Mouse (Mus musculus): ENCODE results near the gene Lbp. TPM values are rescaled to one million over a fixed set of nuclear protein-coding genes. Genes with fewer than 3 reads are reported as not detected.

Gene Lbp
- total and polyA plus RNA-seq, 2 experiments from 2014 or later: 12.8 to 14.0 TPM

DNA sequence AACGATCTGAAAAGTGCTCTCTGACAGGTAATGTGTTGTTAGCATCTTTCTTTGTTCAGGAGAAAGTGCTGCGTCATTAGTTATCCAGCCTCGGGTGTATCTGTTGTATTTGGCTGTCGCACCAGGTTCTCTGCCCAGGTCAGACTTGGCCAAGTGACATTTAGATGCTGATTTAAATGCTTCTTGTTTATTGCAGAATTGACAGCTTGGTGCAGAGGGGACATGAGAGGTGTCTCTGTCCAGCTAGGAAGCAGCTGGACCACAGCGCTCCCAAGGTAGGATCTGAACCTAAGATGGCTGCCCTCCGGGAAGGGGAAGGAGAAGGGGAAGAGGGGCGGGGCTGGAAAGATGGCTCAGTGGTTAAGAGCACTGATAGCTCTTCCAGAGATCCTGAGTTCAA is 70.5 kb downstream of the Lbp start:
- Histone ChIP-seq H3K36me3 (replicated peaks; ENCODE audit: control insufficient read depth, insufficient read depth, low read length) (no peaks in the 10 kb centered on the region), H3K27ac (ENCODE audit: low read depth) (no peak overlapping the region), H3K27me3 (ENCODE audit: control insufficient read depth, insufficient read depth, low read length) (peaks cover 41% of the 10 kb centered on the region), H3K4me3 (ENCODE audit: low read depth, low read length) (no peak overlapping the region), H3K4me1 (ENCODE audit: control insufficient read depth, insufficient read depth) (no peaks in the 10 kb centered on the region), H3K4me2 (ENCODE audit: low read depth, low read length) (no peak overlapping the region), H3K9ac (replicated peaks; ENCODE audit: low read depth, low read length) (no peak overlapping the region), H3K9me3 (replicated peaks; ENCODE audit: control insufficient read depth, low read length) (no peaks in the 10 kb centered on the region)
- ATAC-seq (ENCODE audit: insufficient read depth, low read depth) (no peak), DNase-seq (ENCODE audit: low spot score) (no peak)
- 58% methylated on average over 7 of the region's 7 CpGs for WGBS
- no peak for TF ChIP-seq EP300 (IDR thresholded peaks at IDR 0.05; ENCODE audit: low read depth)
- no peak for TF ChIP-seq CTCF (IDR thresholded peaks at IDR 0.05; ENCODE audit: low read depth)

DNA sequence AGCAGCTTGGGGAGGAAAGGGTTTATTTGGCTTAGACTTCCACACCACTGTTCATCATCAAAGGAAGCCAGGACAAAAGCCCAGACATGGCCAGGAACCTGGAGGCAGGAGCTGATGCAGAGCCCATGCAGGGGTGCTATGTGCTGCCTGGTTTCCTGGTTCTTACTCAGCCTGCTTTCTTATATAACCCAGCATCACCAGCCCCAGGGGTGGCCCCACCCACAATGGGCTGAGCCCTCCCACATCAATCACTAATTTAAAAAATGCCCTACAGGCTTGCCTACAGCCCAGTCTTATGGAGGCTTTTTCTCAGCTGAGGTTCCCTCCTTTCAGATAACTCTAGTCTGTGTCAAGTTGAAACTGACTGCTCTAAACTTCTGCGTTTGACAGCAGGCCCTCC is 71.5 kb downstream of the Lbp start:
- no peaks in the 10 kb centered on the region for H3K4me1 ChIP-seq (ENCODE audit: control insufficient read depth, insufficient read depth)
- 73% methylated on average over 1 of the region's 1 CpGs for WGBS
- H3K4me3 ChIP-seq (ENCODE audit: low read depth, low read length): no peak overlapping the region
- peaks cover 41% of the 10 kb centered on the region for H3K27me3 ChIP-seq (ENCODE audit: control insufficient read depth, insufficient read depth, low read length)
- H3K27ac ChIP-seq (ENCODE audit: low read depth): no peak overlapping the region
- H3K4me2 ChIP-seq (ENCODE audit: low read depth, low read length): no peak overlapping the region
- H3K9ac ChIP-seq (replicated peaks; ENCODE audit: low read depth, low read length): no peak overlapping the region
- DNase-seq (ENCODE audit: low spot score) (no peak), ATAC-seq (ENCODE audit: insufficient read depth, low read depth) (no peak)
- TF ChIP-seq EP300 (IDR thresholded peaks at IDR 0.05; ENCODE audit: low read depth) (no peak), CTCF (IDR thresholded peaks at IDR 0.05; ENCODE audit: low read depth) (no peak)
- H3K9me3 ChIP-seq (replicated peaks; ENCODE audit: control insufficient read depth, low read length): no peaks in the 10 kb centered on the region
- no peaks in the 10 kb centered on the region for H3K36me3 ChIP-seq (replicated peaks; ENCODE audit: control insufficient read depth, insufficient read depth, low read length)

DNA sequence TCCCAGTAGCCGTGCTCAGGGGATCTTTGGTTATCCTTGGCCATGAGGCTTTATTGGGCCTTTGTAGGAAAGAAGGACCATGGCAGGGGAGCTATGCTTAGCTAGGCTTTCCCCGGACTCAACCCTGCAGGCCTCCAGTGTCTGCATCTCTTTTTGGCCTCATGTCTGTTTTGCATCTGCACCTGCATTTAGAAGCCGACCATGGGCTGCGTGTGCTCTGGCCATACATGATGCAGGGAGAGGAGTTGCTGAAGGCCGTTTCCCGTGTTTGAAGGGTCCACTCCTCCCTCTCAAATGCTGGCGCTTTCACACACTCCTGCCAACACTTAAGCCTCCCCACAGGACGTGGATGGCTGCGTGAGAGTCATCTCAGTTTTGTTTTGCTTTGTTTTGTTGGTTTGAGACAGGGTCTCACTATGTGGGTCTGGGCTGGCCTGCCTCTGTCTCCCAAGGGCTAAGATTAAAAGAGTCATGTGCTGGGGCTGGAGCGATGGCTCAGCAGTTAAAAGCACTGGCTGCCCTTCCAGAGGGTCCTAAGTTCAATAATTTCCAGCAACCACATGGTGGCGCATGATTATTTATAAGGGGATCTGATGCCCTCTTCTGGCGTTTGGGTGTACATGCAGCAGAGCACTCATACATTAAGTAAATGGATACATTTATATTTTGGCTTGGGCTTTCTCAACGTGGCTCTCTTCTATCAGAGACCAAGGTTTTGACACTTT is 73.2 kb downstream of the Lbp start:
- ATAC-seq (ENCODE audit: insufficient read depth, low read depth) (no peak), DNase-seq (ENCODE audit: low spot score) (peak; percentile 81)
- Histone ChIP-seq H3K4me3 (ENCODE audit: low read depth, low read length) (no peak overlapping the region), H3K4me1 (ENCODE audit: control insufficient read depth, insufficient read depth) (no peaks in the 10 kb centered on the region), H3K27me3 (ENCODE audit: control insufficient read depth, insufficient read depth, low read length) (peaks cover 33% of the 10 kb centered on the region), H3K9ac (replicated peaks; ENCODE audit: low read depth, low read length) (no peak overlapping the region), H3K36me3 (replicated peaks; ENCODE audit: control insufficient read depth, insufficient read depth, low read length) (no peaks in the 10 kb centered on the region), H3K9me3 (replicated peaks; ENCODE audit: control insufficient read depth, low read length) (no peaks in the 10 kb centered on the region), H3K4me2 (ENCODE audit: low read depth, low read length) (no peak overlapping the region), H3K27ac (ENCODE audit: low read depth) (no peak overlapping the region)
- peak; percentile 99 for TF ChIP-seq CTCF (IDR thresholded peaks at IDR 0.05; ENCODE audit: low read depth)
- TF ChIP-seq EP300 (IDR thresholded peaks at IDR 0.05; ENCODE audit: low read depth): no peak
- 40% methylated on average over 13 of the region's 13 CpGs for WGBS

Other genes with a start within 250 kb of the Lbp start
- 445 and 622 TPM in 2 replicates for gene Tgm2, start 160.1 kb upstream of the Lbp start, total RNA-seq (2014; rRNA removed; ENCODE audit: low replicate concordance)
- gene Tgm2, start 160.1 kb upstream of the Lbp start, polyA plus RNA-seq (2015; fragmentation: Nextera tagmentation; extraction: Ambion mirVana): 136 and 155 TPM in 2 replicates
- gene D630003M21Rik, start 77.3 kb upstream of the Lbp start, total RNA-seq (2014; rRNA removed; ENCODE audit: low replicate concordance): 2.0 and 2.4 TPM in 2 replicates
- 2.1 and 2.5 TPM in 2 replicates for gene D630003M21Rik, start 77.3 kb upstream of the Lbp start, polyA plus RNA-seq (2015; fragmentation: Nextera tagmentation; extraction: Ambion mirVana)
- gene Bpi, start 48.4 kb upstream of the Lbp start, total RNA-seq (2014; rRNA removed; ENCODE audit: low replicate concordance): not detected in 2 replicates
- gene Bpi, start 48.4 kb upstream of the Lbp start, polyA plus RNA-seq (2015; fragmentation: Nextera tagmentation; extraction: Ambion mirVana): not detected in 2 replicates
- 0.58 and 0.76 TPM in 2 replicates for gene Snhg11, start 69.1 kb downstream of the Lbp start, total RNA-seq (2014; rRNA removed; ENCODE audit: low replicate concordance)
- 0.18 and 0.71 TPM in 2 replicates for gene Snhg11, start 69.1 kb downstream of the Lbp start, polyA plus RNA-seq (2015; fragmentation: Nextera tagmentation; extraction: Ambion mirVana)
- gene Ralgapb, start 103.4 kb downstream of the Lbp start, total RNA-seq (2014; rRNA removed; ENCODE audit: low replicate concordance): 22.9 and 23.8 TPM in 2 replicates
- gene Ralgapb, start 103.4 kb downstream of the Lbp start, polyA plus RNA-seq (2015; fragmentation: Nextera tagmentation; extraction: Ambion mirVana): 5.9 and 7.1 TPM in 2 replicates
- gene Adig, start 196.1 kb downstream of the Lbp start, total RNA-seq (2014; rRNA removed; ENCODE audit: low replicate concordance): not detected in 2 replicates
- gene Adig, start 196.1 kb downstream of the Lbp start, polyA plus RNA-seq (2015; fragmentation: Nextera tagmentation; extraction: Ambion mirVana): not detected in 2 replicates
- 0.42 and 0.73 TPM in 2 replicates for gene Arhgap40, start 206.3 kb downstream of the Lbp start, total RNA-seq (2014; rRNA removed; ENCODE audit: low replicate concordance)
- gene Arhgap40, start 206.3 kb downstream of the Lbp start, polyA plus RNA-seq (2015; fragmentation: Nextera tagmentation; extraction: Ambion mirVana): not detected in 2 replicates